Mouse (Mus musculus): ENCODE data around the gene Fam204a. TPM values are rescaled to one million over a fixed set of nuclear protein-coding genes. Genes with fewer than 3 reads are reported as not detected.

Fam204a gene
- polyA plus RNA-seq, 1 experiment from 2014 or later: 25.3 TPM

DNA sequence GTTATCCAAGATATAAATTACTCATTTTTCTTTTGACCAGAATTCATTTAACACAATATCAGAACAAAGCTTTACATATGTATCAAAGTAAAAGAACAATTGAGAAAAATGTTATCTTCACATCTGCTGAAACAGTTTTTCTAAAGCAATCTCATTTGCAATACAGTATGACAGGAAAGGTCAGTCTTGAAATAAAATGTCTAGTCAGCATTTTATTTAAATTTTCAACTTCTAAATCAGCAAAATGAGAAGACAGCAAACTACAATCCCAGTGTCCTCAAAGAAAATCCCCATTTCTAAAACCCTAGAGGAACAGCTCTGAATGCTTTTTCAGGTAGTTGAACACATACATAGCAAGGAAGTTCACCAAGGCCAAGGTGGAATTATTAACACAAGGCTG is 18.3 kb downstream of the Fam204a start:
- Histone ChIP-seq H3K4me2 (no peak overlapping the region), H3K4me3 (no peak overlapping the region), H3K36me3 (peaks cover 40% of the 10 kb centered on the region), H3K27me3 (replicated peaks) (no peaks in the 10 kb centered on the region), H3K27ac (no peak overlapping the region), H3K9ac (no peak overlapping the region), H3K9me3 (replicated peaks) (no peaks in the 10 kb centered on the region), H3K4me1 (no peaks in the 10 kb centered on the region)
- no peak for ATAC-seq

- Histone ChIP-seq H3K4me2 (no peak overlapping the region), H3K36me3 (peaks cover 23% of the 10 kb centered on the region), H3K9me3 (replicated peaks) (no peaks in the 10 kb centered on the region), H3K4me3 (no peak overlapping the region), H3K4me1 (peaks cover 2% of the 10 kb centered on the region; the same call in 1 of the 2 replicates), H3K27ac (no peak overlapping the region), H3K9ac (no peak overlapping the region), H3K27me3 (replicated peaks) (no peaks in the 10 kb centered on the region)
- WGBS (ENCODE audit: insufficient replicate concordance): 78% methylated on average over 7 of the region's 7 CpGs
- ATAC-seq: no peak
Measured at GRCm38 (mm10) chr19:60204176-60204575, 22.3 kb downstream of the Fam204a start.

DNA sequence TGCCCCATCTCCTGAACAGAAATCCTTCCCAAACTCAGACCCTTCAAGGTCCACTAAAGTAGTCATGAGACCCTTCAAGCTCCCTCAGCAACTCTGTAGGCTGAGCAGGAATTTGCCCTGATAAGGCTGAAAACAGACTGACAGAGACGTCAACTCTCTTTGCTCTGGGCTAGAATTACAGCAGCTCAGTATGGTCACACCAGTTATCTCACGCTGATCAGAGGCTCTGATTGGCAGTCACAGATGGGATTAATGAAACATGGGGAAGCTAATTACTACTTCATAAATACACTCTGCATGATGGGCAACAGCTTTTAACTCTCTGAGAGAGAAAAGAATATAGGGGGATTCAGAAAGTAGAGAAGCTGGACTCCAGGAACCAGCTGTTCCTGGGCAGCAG is 26.2 kb downstream of the Fam204a start:
- H3K27ac ChIP-seq: no peak overlapping the region
- H3K4me3 ChIP-seq: no peak overlapping the region
- WGBS (ENCODE audit: insufficient replicate concordance): 40% methylated on average over 2 of the region's 2 CpGs
- peaks cover 2% of the 10 kb centered on the region; the same call in 1 of the 2 replicates for H3K4me1 ChIP-seq
- H3K4me2 ChIP-seq: no peak overlapping the region
- no peaks in the 10 kb centered on the region for H3K9me3 ChIP-seq (replicated peaks)
- no peak overlapping the region for H3K9ac ChIP-seq
- H3K36me3 ChIP-seq: peaks cover 25% of the 10 kb centered on the region
- ATAC-seq: no peak
- no peaks in the 10 kb centered on the region for H3K27me3 ChIP-seq (replicated peaks)

DNA sequence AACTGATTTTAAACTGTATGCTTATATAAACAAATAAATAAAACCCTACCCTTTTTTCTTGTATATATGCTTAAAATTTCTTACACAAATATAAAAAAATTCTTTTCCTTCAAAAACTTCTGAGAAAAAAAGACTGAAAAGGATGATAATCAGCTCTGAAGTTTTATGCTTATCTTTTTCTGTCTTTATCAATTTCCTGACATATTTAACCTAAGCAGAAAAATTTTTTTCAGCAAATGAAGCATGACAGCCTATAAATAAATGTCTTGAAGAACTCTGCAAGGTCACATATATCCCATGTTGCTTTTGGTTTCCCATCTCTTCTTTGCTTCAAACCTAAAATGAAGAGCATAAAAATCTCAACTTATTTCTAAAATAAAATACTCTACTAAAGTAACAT is 27.3 kb downstream of the Fam204a start:
- Histone ChIP-seq H3K4me1 (peaks cover 2% of the 10 kb centered on the region; the same call in 1 of the 2 replicates), H3K9ac (no peak overlapping the region), H3K27me3 (replicated peaks) (no peaks in the 10 kb centered on the region), H3K27ac (no peak overlapping the region), H3K36me3 (peaks cover 29% of the 10 kb centered on the region), H3K9me3 (replicated peaks) (no peaks in the 10 kb centered on the region), H3K4me3 (no peak overlapping the region), H3K4me2 (no peak overlapping the region)
- no peak for ATAC-seq

DNA sequence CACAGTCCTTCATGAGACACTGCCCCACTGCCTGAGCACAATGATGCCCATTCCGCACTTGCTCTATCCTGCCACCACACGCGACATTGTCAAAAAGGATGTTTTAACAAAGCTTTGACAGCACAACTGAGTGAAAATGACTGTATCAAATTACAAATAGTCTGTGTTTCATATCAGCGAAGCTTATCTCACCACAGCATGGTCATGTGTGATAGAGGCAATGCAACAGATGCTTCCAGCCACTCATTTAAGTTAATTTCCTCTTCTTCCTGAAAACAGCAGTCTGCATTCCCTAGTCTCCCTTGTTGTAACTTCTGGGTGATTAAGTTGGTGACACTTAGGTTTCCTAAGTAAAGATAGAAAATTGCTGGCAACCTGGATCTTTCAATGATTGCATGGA is 33.7 kb downstream of the Fam204a start:
- Histone ChIP-seq H3K4me3 (no peak overlapping the region), H3K4me2 (no peak overlapping the region), H3K9me3 (replicated peaks) (no peaks in the 10 kb centered on the region), H3K4me1 (0 out of 2 replicates have a peak, but pooled peaks cover 5% of the 10 kb centered on the region), H3K27ac (no peak overlapping the region), H3K27me3 (replicated peaks) (no peaks in the 10 kb centered on the region), H3K36me3 (peaks cover 25% of the 10 kb centered on the region), H3K9ac (no peak overlapping the region)
- no peak for ATAC-seq
- 76% methylated on average over 4 of the region's 4 CpGs for WGBS (ENCODE audit: insufficient replicate concordance)

GRCm38 (mm10) chr19:60189206-60189605 is 37.3 kb downstream of the Fam204a start:
- 83% methylated on average over 2 of the region's 2 CpGs for whole genome bisulfite sequencing (ENCODE audit: insufficient replicate concordance)
- Histone ChIP-seq H3K4me3 (no peak overlapping the region), H3K4me2 (no peak overlapping the region), H3K9ac (no peak overlapping the region), H3K36me3 (peaks cover 10% of the 10 kb centered on the region), H3K4me1 (0 out of 2 replicates have a peak, but pooled peaks cover 5% of the 10 kb centered on the region), H3K27me3 (replicated peaks) (no peaks in the 10 kb centered on the region), H3K9me3 (replicated peaks) (no peaks in the 10 kb centered on the region), H3K27ac (no peak overlapping the region)
- ATAC-seq: no peak

DNA sequence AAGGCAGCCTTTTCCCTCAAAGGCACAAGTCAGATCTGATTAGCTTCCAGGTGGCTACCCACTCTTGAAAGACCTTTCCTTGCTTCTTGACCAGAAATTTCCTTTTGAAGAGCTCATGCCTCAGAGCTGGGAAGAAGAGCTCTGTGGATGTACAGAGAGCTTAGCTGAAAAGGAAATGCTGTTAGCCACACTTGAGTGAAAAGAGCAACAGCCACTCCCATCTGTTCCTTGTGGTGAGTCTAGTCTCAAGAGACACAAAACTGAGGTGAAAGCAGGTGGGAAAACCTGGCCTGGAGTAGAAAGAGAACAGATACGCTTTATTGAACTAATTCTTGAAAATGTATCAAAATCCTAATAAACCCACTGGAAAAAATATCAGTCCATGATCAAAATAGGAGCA is 43.6 kb downstream of the Fam204a start:
- no peak overlapping the region for H3K4me3 ChIP-seq
- H3K27ac ChIP-seq: no peak overlapping the region
- WGBS (ENCODE audit: insufficient replicate concordance): 58% methylated on average over 1 of the region's 1 CpGs
- no peaks in the 10 kb centered on the region for H3K27me3 ChIP-seq (replicated peaks)
- H3K4me2 ChIP-seq: no peak overlapping the region
- H3K9ac ChIP-seq: no peak overlapping the region
- no peaks in the 10 kb centered on the region for H3K9me3 ChIP-seq (replicated peaks)
- H3K36me3 ChIP-seq: no peaks in the 10 kb centered on the region
- no peaks in the 10 kb centered on the region for H3K4me1 ChIP-seq
- ATAC-seq: no peak

GRCm38 (mm10) chr19:60182171-60182570 is 44.3 kb downstream of the Fam204a start:
- no peak for ATAC-seq
- Histone ChIP-seq H3K27ac (no peak overlapping the region), H3K9ac (no peak overlapping the region), H3K27me3 (replicated peaks) (no peaks in the 10 kb centered on the region), H3K9me3 (replicated peaks) (no peaks in the 10 kb centered on the region), H3K4me3 (no peak overlapping the region), H3K36me3 (no peaks in the 10 kb centered on the region), H3K4me2 (no peak overlapping the region), H3K4me1 (no peaks in the 10 kb centered on the region)
- WGBS (ENCODE audit: insufficient replicate concordance): 52% methylated on average over 1 of the region's 1 CpGs

- 70% methylated on average over 8 of the region's 8 CpGs for WGBS (ENCODE audit: insufficient replicate concordance)
- Histone ChIP-seq H3K4me1 (no peaks in the 10 kb centered on the region), H3K9ac (no peak overlapping the region), H3K27me3 (replicated peaks) (no peaks in the 10 kb centered on the region), H3K9me3 (replicated peaks) (no peaks in the 10 kb centered on the region), H3K4me2 (no peak overlapping the region), H3K27ac (no peak overlapping the region), H3K4me3 (no peak overlapping the region), H3K36me3 (no peaks in the 10 kb centered on the region)
- no peak for ATAC-seq
Measured at GRCm38 (mm10) chr19:60178771-60179563, 47.5 kb downstream of the Fam204a start.

DNA sequence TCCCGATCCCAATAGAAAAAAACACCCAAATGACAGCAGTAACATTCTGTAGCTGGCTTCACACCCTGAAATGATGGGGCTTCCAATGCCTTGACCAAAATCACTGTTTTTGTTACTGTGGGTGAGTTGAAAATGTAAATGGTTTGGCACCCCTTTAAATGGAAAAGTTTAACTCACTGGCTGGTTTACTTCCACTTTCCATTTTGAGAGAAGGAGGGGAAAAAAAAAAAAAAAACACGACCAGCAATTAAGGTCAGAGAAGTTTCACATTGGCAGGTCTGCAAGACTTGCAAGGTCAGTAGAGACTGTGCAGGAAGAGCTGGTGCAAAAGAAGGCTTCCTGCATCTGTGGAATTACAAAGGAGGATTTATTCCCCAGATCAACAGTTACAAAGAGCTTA is 61.1 kb downstream of the Fam204a start:
- no peak overlapping the region for H3K4me2 ChIP-seq
- H3K27ac ChIP-seq: no peak overlapping the region
- H3K4me3 ChIP-seq: no peak overlapping the region
- no peak for ATAC-seq
- H3K36me3 ChIP-seq: no peaks in the 10 kb centered on the region
- WGBS (ENCODE audit: insufficient replicate concordance): 33% methylated on average over 2 of the region's 2 CpGs
- H3K9me3 ChIP-seq (replicated peaks): no peaks in the 10 kb centered on the region
- no peak overlapping the region for H3K9ac ChIP-seq
- 0 out of 2 replicates have a peak, but pooled peaks cover 7% of the 10 kb centered on the region for H3K4me1 ChIP-seq
- no peaks in the 10 kb centered on the region for H3K27me3 ChIP-seq (replicated peaks)

- ATAC-seq: no peak
- peak overlapping the region; percentile 50 for H3K4me2 ChIP-seq
- H3K9ac ChIP-seq: no peak overlapping the region
- peak overlapping the region; percentile 35 for H3K4me3 ChIP-seq
- H3K9me3 ChIP-seq (replicated peaks): no peaks in the 10 kb centered on the region
- no peaks in the 10 kb centered on the region for H3K27me3 ChIP-seq (replicated peaks)
- no peaks in the 10 kb centered on the region for H3K36me3 ChIP-seq
- 0 out of 2 replicates have a peak, but pooled peaks cover 7% of the 10 kb centered on the region for H3K4me1 ChIP-seq
- H3K27ac ChIP-seq: no peak overlapping the region
- 11% methylated on average over 20 of the region's 20 CpGs for WGBS (ENCODE audit: insufficient replicate concordance)
Measured at GRCm38 (mm10) chr19:60160611-60161274, 65.8 kb downstream of the Fam204a start.

- Histone ChIP-seq H3K9ac (no peak overlapping the region), H3K27ac (no peak overlapping the region), H3K4me2 (no peak overlapping the region), H3K4me1 (0 out of 2 replicates have a peak, but pooled peaks cover 7% of the 10 kb centered on the region), H3K4me3 (no peak overlapping the region), H3K36me3 (no peaks in the 10 kb centered on the region), H3K9me3 (replicated peaks) (no peaks in the 10 kb centered on the region), H3K27me3 (replicated peaks) (no peaks in the 10 kb centered on the region)
- ATAC-seq: no peak
- 26% methylated on average over 6 of the region's 6 CpGs for WGBS (ENCODE audit: insufficient replicate concordance)
Measured at GRCm38 (mm10) chr19:60159827-60160226, 66.7 kb downstream of the Fam204a start.

All from liver, embryonic 12.5 days (tissue).